Mouse (Mus musculus): ENCODE measurements around the gene Shc4. TPM values are rescaled to one million over a fixed set of nuclear protein-coding genes. Genes with fewer than 3 reads are reported as not detected.

Shc4 gene
- polyA plus RNA-seq, 1 experiment from 2014 or later = 0.61 TPM

- ATAC-seq = peak; percentile 87
- peak within 1 kb of the TSS; percentile 76 for H3K4me3 ChIP-seq (ENCODE audit: low read depth, low read length)
- H3K9me3 ChIP-seq (ENCODE audit: control insufficient read depth) = no peaks in the 10 kb centered on the region
- peak within 1 kb of the TSS; percentile 75; the same call in 1 of the 2 replicates for H3K27ac ChIP-seq (ENCODE audit: low read depth, low read length)
- peak within 1 kb of the TSS; percentile 73 for H3K9ac ChIP-seq (ENCODE audit: low read depth, low read length)
- no peaks in the 10 kb centered on the region for H3K36me3 ChIP-seq (ENCODE audit: control insufficient read depth, insufficient read depth)
- WGBS = under 1% methylated on average over 74 of the region's 79 CpGs
- H3K27me3 ChIP-seq (replicated peaks; ENCODE audit: control insufficient read depth, insufficient read depth, low read length) = no peaks in the 10 kb centered on the region
- H3K4me2 ChIP-seq (replicated peaks; ENCODE audit: low read depth) = peak within 1 kb of the TSS; percentile 95
- H3K4me1 ChIP-seq (replicated peaks; ENCODE audit: control insufficient read depth, insufficient read depth, low read length) = no peaks in the 10 kb centered on the region
- no peak for TF ChIP-seq CTCF (IDR thresholded peaks at IDR 0.05; ENCODE audit: low read depth)
Observed at GRCm38 (mm10) chr2:125672957-125673631, 50.9 kb downstream of the Shc4 start, which contains the start of gene Eid1. Eid1 (plus strand) TSS chr2:125673095.

GRCm38 (mm10) chr2:125672568-125672956, 51.4 kb downstream of the Shc4 start:
- Histone ChIP-seq H3K9me3 (ENCODE audit: control insufficient read depth) (no peaks in the 10 kb centered on the region), H3K4me1 (replicated peaks; ENCODE audit: control insufficient read depth, insufficient read depth, low read length) (no peaks in the 10 kb centered on the region), H3K36me3 (ENCODE audit: control insufficient read depth, insufficient read depth) (no peaks in the 10 kb centered on the region), H3K27me3 (replicated peaks; ENCODE audit: control insufficient read depth, insufficient read depth, low read length) (no peaks in the 10 kb centered on the region), H3K27ac (ENCODE audit: low read depth, low read length) (no peak overlapping the region), H3K9ac (ENCODE audit: low read depth, low read length) (peak overlapping the region; percentile 73; the same call in 1 of the 2 replicates), H3K4me3 (ENCODE audit: low read depth, low read length) (peak overlapping the region; percentile 76), H3K4me2 (replicated peaks; ENCODE audit: low read depth) (peak overlapping the region; percentile 95)
- TF ChIP-seq CTCF (IDR thresholded peaks at IDR 0.05; ENCODE audit: low read depth) = no peak
- 30% methylated on average over 8 of the region's 20 CpGs for WGBS
- peak; percentile 24; the same call in 1 of the 2 replicates for ATAC-seq

- Histone ChIP-seq H3K4me1 (replicated peaks; ENCODE audit: control insufficient read depth, insufficient read depth, low read length) (no peaks in the 10 kb centered on the region), H3K4me3 (ENCODE audit: low read depth, low read length) (no peak overlapping the region), H3K27ac (ENCODE audit: low read depth, low read length) (no peak overlapping the region), H3K9ac (ENCODE audit: low read depth, low read length) (no peak overlapping the region), H3K27me3 (replicated peaks; ENCODE audit: control insufficient read depth, insufficient read depth, low read length) (no peaks in the 10 kb centered on the region), H3K4me2 (replicated peaks; ENCODE audit: low read depth) (no peak overlapping the region), H3K36me3 (ENCODE audit: control insufficient read depth, insufficient read depth) (no peaks in the 10 kb centered on the region), H3K9me3 (ENCODE audit: control insufficient read depth) (no peaks in the 10 kb centered on the region)
- ATAC-seq = no peak
- peak; percentile 56 for TF ChIP-seq CTCF (IDR thresholded peaks at IDR 0.05; ENCODE audit: low read depth)
- WGBS = 40% methylated on average over 1 of the region's 1 CpGs
Observed at GRCm38 (mm10) chr2:125670846-125671245, 53.1 kb downstream of the Shc4 start.

- H3K4me2 ChIP-seq (replicated peaks; ENCODE audit: low read depth) = no peak overlapping the region
- no peak overlapping the region for H3K4me3 ChIP-seq (ENCODE audit: low read depth, low read length)
- H3K9ac ChIP-seq (ENCODE audit: low read depth, low read length) = no peak overlapping the region
- H3K27ac ChIP-seq (ENCODE audit: low read depth, low read length) = no peak overlapping the region
- no peaks in the 10 kb centered on the region for H3K9me3 ChIP-seq (ENCODE audit: control insufficient read depth)
- no peak for TF ChIP-seq CTCF (IDR thresholded peaks at IDR 0.05; ENCODE audit: low read depth)
- 84% methylated on average over 7 of the region's 7 CpGs for WGBS
- H3K4me1 ChIP-seq (replicated peaks; ENCODE audit: control insufficient read depth, insufficient read depth, low read length) = no peaks in the 10 kb centered on the region
- ATAC-seq = no peak
- no peaks in the 10 kb centered on the region for H3K27me3 ChIP-seq (replicated peaks; ENCODE audit: control insufficient read depth, insufficient read depth, low read length)
- no peaks in the 10 kb centered on the region for H3K36me3 ChIP-seq (ENCODE audit: control insufficient read depth, insufficient read depth)
Observed at GRCm38 (mm10) chr2:125667721-125668120, 56.2 kb downstream of the Shc4 start.

- TF ChIP-seq CTCF (IDR thresholded peaks at IDR 0.05; ENCODE audit: low read depth) = peak; percentile 34; the same call in 1 of the 2 replicates
- Histone ChIP-seq H3K9ac (ENCODE audit: low read depth, low read length) (no peak overlapping the region), H3K4me1 (replicated peaks; ENCODE audit: control insufficient read depth, insufficient read depth, low read length) (no peaks in the 10 kb centered on the region), H3K4me2 (replicated peaks; ENCODE audit: low read depth) (no peak overlapping the region), H3K27me3 (replicated peaks; ENCODE audit: control insufficient read depth, insufficient read depth, low read length) (no peaks in the 10 kb centered on the region), H3K27ac (ENCODE audit: low read depth, low read length) (no peak overlapping the region), H3K4me3 (ENCODE audit: low read depth, low read length) (no peak overlapping the region), H3K36me3 (ENCODE audit: control insufficient read depth, insufficient read depth) (no peaks in the 10 kb centered on the region), H3K9me3 (ENCODE audit: control insufficient read depth) (no peaks in the 10 kb centered on the region)
- 23% methylated on average over 5 of the region's 5 CpGs for whole genome bisulfite sequencing
- ATAC-seq = peak; percentile 59
Observed at GRCm38 (mm10) chr2:125667184-125667583, 56.8 kb downstream of the Shc4 start.

GRCm38 (mm10) chr2:125666668-125667067, 57.3 kb downstream of the Shc4 start:
- Histone ChIP-seq H3K4me1 (replicated peaks; ENCODE audit: control insufficient read depth, insufficient read depth, low read length) (no peaks in the 10 kb centered on the region), H3K9ac (ENCODE audit: low read depth, low read length) (no peak overlapping the region), H3K4me2 (replicated peaks; ENCODE audit: low read depth) (no peak overlapping the region), H3K9me3 (ENCODE audit: control insufficient read depth) (no peaks in the 10 kb centered on the region), H3K4me3 (ENCODE audit: low read depth, low read length) (no peak overlapping the region), H3K36me3 (ENCODE audit: control insufficient read depth, insufficient read depth) (no peaks in the 10 kb centered on the region), H3K27ac (ENCODE audit: low read depth, low read length) (no peak overlapping the region), H3K27me3 (replicated peaks; ENCODE audit: control insufficient read depth, insufficient read depth, low read length) (no peaks in the 10 kb centered on the region)
- WGBS = 78% methylated on average over 4 of the region's 4 CpGs
- no peak for TF ChIP-seq CTCF (IDR thresholded peaks at IDR 0.05; ENCODE audit: low read depth)
- no peak for ATAC-seq

Measured in intestine, postnatal 0 days (tissue).